Mouse (Mus musculus) induced T-regulatory cell, adult 2 months (primary cell): Measurements from ENCODE around the gene Sf3a2.
"Not testable (repeated sequence)": the region's sequence is repeated elsewhere in the genome, so short reads cannot be mapped to it uniquely, and the experiment has no call there.

ENCODE experiments used
- DNase-seq: peaks from one replicate; pipeline ENCODE4 v3.0.0-alpha.2; 2012; ENCODE audit warnings: low read depth

Gene Sf3a2

GRCm38 (mm10) chr10:80804340-80804739 is 6.3 kb downstream of the Sf3a2 start:
- no peak for DNase-seq

GRCm38 (mm10) chr10:80804916-80805315 is 6.9 kb downstream of the Sf3a2 start, which contains the start of gene Amh:
TSS of gene Amh (plus strand) at chr10:80805243.
- no peak for DNase-seq

GRCm38 (mm10) chr10:80805322-80805721 is 7.3 kb downstream of the Sf3a2 start:
- no peak for DNase-seq

GRCm38 (mm10) chr10:80805925-80806324 is 7.9 kb downstream of the Sf3a2 start:
- peak; percentile 79 for DNase-seq

GRCm38 (mm10) chr10:80806341-80807056 is 8.5 kb downstream of the Sf3a2 start:
- DNase-seq, result no peak

GRCm38 (mm10) chr10:80807057-80807627 is 9.1 kb downstream of the Sf3a2 start:
- DNase-seq, result peak; percentile 70

GRCm38 (mm10) chr10:80808099-80808984 is 10.3 kb downstream of the Sf3a2 start:
- DNase-seq, result no peak

- DNase-seq, result no peak
These were observed 11.1 kb downstream of the Sf3a2 start for GRCm38 (mm10) chr10:80808985-80809632.

- no peak for DNase-seq
These were observed 12.1 kb downstream of the Sf3a2 start for GRCm38 (mm10) chr10:80810084-80810483.

- DNase-seq, result no peak
These were observed 14.5 kb downstream of the Sf3a2 start for GRCm38 (mm10) chr10:80812391-80813041.

GRCm38 (mm10) chr10:80813366-80813765 is 15.4 kb downstream of the Sf3a2 start, which contains the start of gene Jsrp1:
TSS of gene Jsrp1 (minus strand) at chr10:80813498.
- no peak for DNase-seq

- DNase-seq, result no peak
These were observed 16.8 kb downstream of the Sf3a2 start for GRCm38 (mm10) chr10:80814800-80815199.

- DNase-seq, result not testable (repeated sequence)
These were observed 18.3 kb downstream of the Sf3a2 start for GRCm38 (mm10) chr10:80816303-80816702.

- DNase-seq, result no peak
These were observed 19.2 kb downstream of the Sf3a2 start for GRCm38 (mm10) chr10:80817164-80817563.

- DNase-seq, result peak; percentile 61
These were observed 20.0 kb downstream of the Sf3a2 start for GRCm38 (mm10) chr10:80817955-80818354.

GRCm38 (mm10) chr10:80818599-80819281 is 20.7 kb downstream of the Sf3a2 start:
- DNase-seq, result no peak

GRCm38 (mm10) chr10:80819406-80819805 is 21.4 kb downstream of the Sf3a2 start:
- DNase-seq, result no peak

GRCm38 (mm10) chr10:80821991-80822390 is 24.0 kb downstream of the Sf3a2 start:
- peak; percentile 71 for DNase-seq

- DNase-seq, result no peak
These were observed 24.5 kb downstream of the Sf3a2 start for GRCm38 (mm10) chr10:80822528-80822927.

- no peak for DNase-seq
These were observed 25.3 kb downstream of the Sf3a2 start for GRCm38 (mm10) chr10:80823316-80823715.
